Mouse (Mus musculus): Measurements from ENCODE around the gene Upk3bl. TPM values are rescaled to one million over a fixed set of nuclear protein-coding genes. Genes with fewer than 3 reads are reported as not detected.

Gene Upk3bl
- polyA plus RNA-seq, 1 experiment from 2014 or later: 1.2 TPM

GRCm38 (mm10) chr5:136086290-136086689 is 32.0 kb downstream of the Upk3bl start:
- Histone ChIP-seq H3K4me3 (ENCODE audit: low read depth, low read length) (no peak overlapping the region), H3K36me3 (ENCODE audit: insufficient read depth, low read length) (no peaks in the 10 kb centered on the region), H3K27me3 (replicated peaks; ENCODE audit: insufficient read depth, low read length) (no peaks in the 10 kb centered on the region), H3K27ac (ENCODE audit: low read length) (no peak overlapping the region), H3K9me3 (ENCODE audit: low read length) (no peaks in the 10 kb centered on the region), H3K4me1 (ENCODE audit: insufficient read depth, low read depth, low read length) (peaks cover 3% of the 10 kb centered on the region; the same call in 1 of the 2 replicates), H3K9ac (replicated peaks; ENCODE audit: low read depth) (no peak overlapping the region), H3K4me2 (replicated peaks; ENCODE audit: low read depth, low read length) (no peak overlapping the region)
- ATAC-seq (no peak), DNase-seq (ENCODE audit: low spot score) (no peak)
- 86% methylated on average over 8 of the region's 8 CpGs for WGBS
- TF ChIP-seq EP300 (IDR thresholded peaks at IDR 0.05): no peak
- no peak for TF ChIP-seq CTCF (IDR thresholded peaks at IDR 0.05)

DNA sequence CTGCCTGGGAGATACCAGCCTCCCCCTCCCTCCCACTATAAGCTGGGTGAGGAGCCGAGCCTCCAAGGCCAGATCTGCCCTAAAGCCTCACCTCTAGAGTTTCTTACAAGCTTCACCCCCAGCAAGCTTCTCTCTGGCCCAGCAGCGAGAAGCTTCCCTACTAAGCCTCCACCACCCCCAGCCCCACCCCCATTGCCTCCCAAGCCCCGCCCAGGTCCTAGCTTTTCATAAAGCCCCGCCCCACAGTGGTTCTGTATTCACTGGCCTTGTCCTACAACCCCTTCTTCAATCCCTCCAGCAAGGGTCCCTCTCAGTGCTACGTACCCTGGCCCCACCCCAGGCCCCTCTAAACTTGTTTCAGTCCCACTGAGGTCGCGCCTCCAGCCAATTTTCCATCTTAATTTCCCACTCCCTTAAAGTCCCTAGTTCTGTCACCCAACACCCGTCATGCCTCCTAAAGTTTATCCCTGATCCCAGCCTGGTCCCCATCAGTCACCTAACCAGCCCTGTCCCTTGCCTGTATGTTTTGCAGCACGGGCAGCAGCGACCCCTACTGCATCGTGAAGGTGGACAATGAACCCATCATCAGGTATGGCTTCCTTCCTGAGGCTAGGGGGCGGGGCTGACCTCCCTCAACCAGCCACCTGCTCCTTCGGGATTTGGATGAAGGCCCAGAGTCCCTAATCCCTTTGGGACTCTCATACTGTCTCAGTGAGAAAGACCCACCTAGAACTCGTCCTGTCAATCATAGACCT is 34.7 kb downstream of the Upk3bl start:
- no peaks in the 10 kb centered on the region for H3K27me3 ChIP-seq (replicated peaks; ENCODE audit: insufficient read depth, low read length)
- ATAC-seq: no peak
- no peaks in the 10 kb centered on the region for H3K36me3 ChIP-seq (ENCODE audit: insufficient read depth, low read length)
- no peak overlapping the region for H3K4me3 ChIP-seq (ENCODE audit: low read depth, low read length)
- TF ChIP-seq CTCF (IDR thresholded peaks at IDR 0.05) (peak; percentile 59), EP300 (IDR thresholded peaks at IDR 0.05) (no peak)
- WGBS: 19% methylated on average over 14 of the region's 14 CpGs
- H3K4me2 ChIP-seq (replicated peaks; ENCODE audit: low read depth, low read length): no peak overlapping the region
- no peak overlapping the region for H3K9ac ChIP-seq (replicated peaks; ENCODE audit: low read depth)
- H3K4me1 ChIP-seq (ENCODE audit: insufficient read depth, low read depth, low read length): peaks cover 3% of the 10 kb centered on the region; the same call in 1 of the 2 replicates
- no peaks in the 10 kb centered on the region for H3K9me3 ChIP-seq (ENCODE audit: low read length)
- DNase-seq (ENCODE audit: low spot score): no peak
- no peak overlapping the region for H3K27ac ChIP-seq (ENCODE audit: low read length)

DNA sequence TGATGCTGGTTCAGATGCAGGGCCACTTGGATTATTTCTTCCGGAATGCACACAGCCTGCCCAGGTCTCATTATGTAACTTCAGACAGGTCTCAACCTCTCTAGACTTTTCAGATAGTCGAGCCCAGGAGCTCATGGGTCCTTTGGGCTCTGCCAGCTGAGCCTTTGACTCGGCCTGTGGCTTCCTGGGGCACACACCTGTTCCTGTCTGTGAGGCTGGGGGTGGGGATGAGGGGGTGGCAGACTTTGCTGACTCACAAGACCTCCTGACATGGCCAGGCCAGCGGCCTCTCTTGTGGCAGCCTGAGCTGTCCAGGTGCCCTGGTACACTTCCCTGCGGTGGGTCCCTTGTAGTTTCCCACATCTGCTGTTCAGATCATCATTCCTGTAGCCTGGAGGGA is 37.6 kb downstream of the Upk3bl start:
- H3K4me3 ChIP-seq (ENCODE audit: low read depth, low read length): no peak overlapping the region
- H3K4me1 ChIP-seq (ENCODE audit: insufficient read depth, low read depth, low read length): no peaks in the 10 kb centered on the region
- no peaks in the 10 kb centered on the region for H3K36me3 ChIP-seq (ENCODE audit: insufficient read depth, low read length)
- WGBS: 52% methylated on average over 5 of the region's 5 CpGs
- no peaks in the 10 kb centered on the region for H3K27me3 ChIP-seq (replicated peaks; ENCODE audit: insufficient read depth, low read length)
- no peak overlapping the region for H3K27ac ChIP-seq (ENCODE audit: low read length)
- no peak for DNase-seq (ENCODE audit: low spot score)
- no peak overlapping the region for H3K9ac ChIP-seq (replicated peaks; ENCODE audit: low read depth)
- no peaks in the 10 kb centered on the region for H3K9me3 ChIP-seq (ENCODE audit: low read length)
- H3K4me2 ChIP-seq (replicated peaks; ENCODE audit: low read depth, low read length): no peak overlapping the region
- ATAC-seq: no peak
- TF ChIP-seq CTCF (IDR thresholded peaks at IDR 0.05) (no peak), EP300 (IDR thresholded peaks at IDR 0.05) (no peak)

DNA sequence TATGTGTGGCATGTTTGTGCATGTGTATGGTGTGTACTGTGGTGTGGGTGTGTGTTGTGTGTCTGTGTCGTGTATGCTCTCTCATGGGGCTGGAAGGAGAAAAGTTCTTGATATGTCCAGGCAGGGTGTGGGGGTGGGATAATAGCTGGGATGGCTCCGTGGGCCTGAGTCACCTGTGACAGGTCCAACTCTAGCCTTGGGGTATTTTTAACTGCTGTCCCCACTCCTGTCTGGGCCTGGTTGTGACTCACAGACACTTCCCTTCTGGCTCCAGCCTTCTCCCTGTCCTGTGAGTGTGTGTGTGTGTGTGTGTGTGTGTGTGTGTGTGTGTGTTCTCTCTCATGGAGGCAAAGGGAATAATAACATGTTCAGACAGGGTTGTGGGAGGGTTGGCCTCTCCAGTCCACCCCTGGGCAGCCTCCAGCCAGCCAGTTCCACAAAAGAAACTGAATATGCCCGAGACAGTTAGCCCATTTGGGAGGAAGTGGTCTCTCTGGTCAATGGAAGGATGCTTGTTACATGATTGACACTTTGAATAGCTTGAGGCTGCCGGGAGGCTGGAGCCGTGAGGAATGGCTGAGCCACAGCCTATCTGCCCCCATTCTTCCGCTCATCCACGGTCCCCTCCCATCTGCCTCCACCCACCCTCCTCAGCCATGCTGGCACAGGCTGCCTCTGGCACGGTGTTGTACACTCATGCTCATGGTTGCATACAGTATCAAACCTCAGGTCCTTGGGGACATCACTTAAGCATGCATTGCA is 40.1 kb downstream of the Upk3bl start:
- TF ChIP-seq EP300 (IDR thresholded peaks at IDR 0.05): no peak
- TF ChIP-seq CTCF (IDR thresholded peaks at IDR 0.05): no peak
- no peaks in the 10 kb centered on the region for H3K9me3 ChIP-seq (ENCODE audit: low read length)
- H3K4me2 ChIP-seq (replicated peaks; ENCODE audit: low read depth, low read length): no peak overlapping the region
- ATAC-seq (no peak), DNase-seq (ENCODE audit: low spot score) (no peak)
- no peaks in the 10 kb centered on the region for H3K4me1 ChIP-seq (ENCODE audit: insufficient read depth, low read depth, low read length)
- 60% methylated on average over 8 of the region's 8 CpGs for WGBS
- no peak overlapping the region for H3K4me3 ChIP-seq (ENCODE audit: low read depth, low read length)
- H3K36me3 ChIP-seq (ENCODE audit: insufficient read depth, low read length): no peaks in the 10 kb centered on the region
- H3K27me3 ChIP-seq (replicated peaks; ENCODE audit: insufficient read depth, low read length): no peaks in the 10 kb centered on the region
- H3K27ac ChIP-seq (ENCODE audit: low read length): no peak overlapping the region
- no peak overlapping the region for H3K9ac ChIP-seq (replicated peaks; ENCODE audit: low read depth)

- H3K4me2 ChIP-seq (replicated peaks; ENCODE audit: low read depth, low read length): no peak overlapping the region
- H3K9ac ChIP-seq (replicated peaks; ENCODE audit: low read depth): no peak overlapping the region
- H3K27ac ChIP-seq (ENCODE audit: low read length): no peak overlapping the region
- no peaks in the 10 kb centered on the region for H3K9me3 ChIP-seq (ENCODE audit: low read length)
- no peaks in the 10 kb centered on the region for H3K4me1 ChIP-seq (ENCODE audit: insufficient read depth, low read depth, low read length)
- no peak for ATAC-seq
- no peak for DNase-seq (ENCODE audit: low spot score)
- WGBS: 58% methylated on average over 7 of the region's 7 CpGs
- no peaks in the 10 kb centered on the region for H3K36me3 ChIP-seq (ENCODE audit: insufficient read depth, low read length)
- no peaks in the 10 kb centered on the region for H3K27me3 ChIP-seq (replicated peaks; ENCODE audit: insufficient read depth, low read length)
- no peak overlapping the region for H3K4me3 ChIP-seq (ENCODE audit: low read depth, low read length)
- no peak for TF ChIP-seq EP300 (IDR thresholded peaks at IDR 0.05)
- no peak for TF ChIP-seq CTCF (IDR thresholded peaks at IDR 0.05)
Observed at GRCm38 (mm10) chr5:136095089-136095488, 40.8 kb downstream of the Upk3bl start.

GRCm38 (mm10) chr5:136098536-136098935 is 44.2 kb downstream of the Upk3bl start:
- H3K4me3 ChIP-seq (ENCODE audit: low read depth, low read length): no peak overlapping the region
- TF ChIP-seq EP300 (IDR thresholded peaks at IDR 0.05): no peak
- TF ChIP-seq CTCF (IDR thresholded peaks at IDR 0.05): no peak

More at GRCm38 (mm10) chr5:136098536-136098935, 44.2 kb downstream of the Upk3bl start:
- Histone ChIP-seq H3K9ac (replicated peaks; ENCODE audit: low read depth) (no peak overlapping the region), H3K27ac (ENCODE audit: low read length) (no peak overlapping the region), H3K4me1 (ENCODE audit: insufficient read depth, low read depth, low read length) (no peaks in the 10 kb centered on the region), H3K27me3 (replicated peaks; ENCODE audit: insufficient read depth, low read length) (no peaks in the 10 kb centered on the region), H3K4me2 (replicated peaks; ENCODE audit: low read depth, low read length) (no peak overlapping the region), H3K9me3 (ENCODE audit: low read length) (no peaks in the 10 kb centered on the region), H3K36me3 (ENCODE audit: insufficient read depth, low read length) (no peaks in the 10 kb centered on the region)
- DNase-seq (ENCODE audit: low spot score) (no peak), ATAC-seq (no peak)
- WGBS: 64% methylated on average over 10 of the region's 10 CpGs

All from lung, postnatal 0 days (tissue).